Mouse (Mus musculus) embryonic fibroblast, embryonic 13.5 days (primary cell): ENCODE data around the gene Nav2.

Source experiments
- CTCF ChIP-seq: IDR thresholded peaks from 2 replicates; pipeline ENCODE4 v1.5.1; 2011; ENCODE audit warnings: mild to moderate bottlenecking, control low read depth, low read length, moderate library complexity, borderline replicate concordance; ENCODE audit not compliant: insufficient read depth
- POLR2A ChIP-seq: IDR thresholded peaks from 2 replicates; pipeline ENCODE4 v1.6.1; 2011; ENCODE audit warnings: low read depth, mild to moderate bottlenecking, control low read depth, low read length, moderate library complexity

DNA sequence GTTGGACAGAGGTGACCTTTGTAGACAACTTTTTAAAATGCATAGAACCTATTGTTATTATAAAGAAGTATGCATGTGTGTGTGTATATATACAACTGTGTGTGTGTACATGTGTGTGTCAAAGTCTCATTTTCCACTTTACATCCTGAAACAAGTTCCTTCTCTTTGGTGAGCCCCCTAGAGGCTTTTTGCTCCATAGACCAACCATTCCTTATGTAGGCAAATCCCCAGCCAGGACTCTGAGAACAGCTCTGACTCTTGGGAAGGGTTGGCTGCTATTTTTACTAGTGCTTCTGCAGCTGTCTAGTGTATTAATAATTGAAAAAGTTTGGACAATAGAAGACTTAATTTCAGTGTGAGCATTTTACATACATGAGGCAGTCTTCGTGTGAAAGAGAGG lies 464.7 kb downstream of the Nav2 start:
- TF ChIP-seq CTCF (no peak), POLR2A (no peak)
